19 mouse cellular contexts compared by ENCODE assay signal in the genomic region with DNA sequence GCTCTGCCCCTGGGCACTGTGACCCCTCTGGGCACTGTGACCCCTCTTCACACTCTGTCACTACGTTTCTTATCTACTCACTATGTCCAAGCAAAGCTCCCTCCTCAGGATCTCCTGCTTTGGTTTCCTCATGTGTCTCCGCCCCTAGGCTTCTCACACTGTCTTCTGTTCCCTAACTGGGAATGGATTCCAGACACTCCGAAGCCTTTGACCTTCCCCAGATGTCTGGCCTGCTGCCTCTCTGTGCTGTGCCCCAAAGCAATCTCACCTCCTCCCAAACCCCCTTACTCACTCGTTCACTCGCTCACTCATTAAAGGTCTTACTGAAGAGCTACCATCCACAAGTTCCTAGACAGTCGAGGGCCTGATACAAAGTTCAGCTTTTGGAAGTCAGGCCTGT. TPM values are rescaled to one million over a fixed set of nuclear protein-coding genes. Genes with fewer than 3 reads are reported as not detected.
DNase-seq lines count a peak whose midpoint lies in the region; ATAC-seq lines count a peak whose summit lies in the region.
"Had no signal": no experiment of that assay in that cellular context is flagged by ENCODE, and none has a peak within 500 bp of the region (broad histone marks: within the 10 kb centered on the region; RNA-seq: fewer than 3 reads in every experiment).

No protein-coding gene starts in this region.

- H3K27me3 ChIP-seq in heart, embryonic 13.5 days (replicated peaks), result 0 out of 2 replicates have a peak, but pooled peaks cover 4% of the 10 kb centered on the region
- no peaks in the 10 kb centered on the region for H3K27me3 ChIP-seq in midbrain, embryonic 13.5 days
- no peaks in the 10 kb centered on the region for H3K27me3 ChIP-seq in midbrain, embryonic 14.5 days (ENCODE audit: control insufficient read depth, insufficient read depth, low read length)
- H3K27me3 ChIP-seq in stomach, embryonic 16.5 days (ENCODE audit: control insufficient read depth, insufficient read depth, low read length), result no peaks in the 10 kb centered on the region

- H3K9me3 ChIP-seq in heart, embryonic 13.5 days, result no peaks in the 10 kb centered on the region
- H3K9me3 ChIP-seq in midbrain, embryonic 13.5 days, result no peaks in the 10 kb centered on the region
- no peaks in the 10 kb centered on the region for H3K9me3 ChIP-seq in midbrain, embryonic 14.5 days (ENCODE audit: control insufficient read depth, low read length)
- H3K9me3 ChIP-seq in stomach, embryonic 16.5 days (replicated peaks; ENCODE audit: control insufficient read depth, low read length), result no peaks in the 10 kb centered on the region

- no peak for DNase-seq in heart, postnatal 25 days (ENCODE audit: low spot score)
- no peak for DNase-seq in midbrain, embryonic 14.5 days
- DNase-seq in embryo, embryonic 9.5 days (ENCODE audit: extremely low spot score), result peak; percentile 49
- DNase-seq in gastrocnemius, adult 18-20 months (ENCODE audit: low spot score), result no peak
- DNase-seq: adrenal gland, adult 2 months; B cell, adult 2 months; cerebellum, adult 18-20 months; forebrain, postnatal 0 days; gastrocnemius, postnatal 14 days; kidney, adult 18-20 months; kidney, postnatal 4 days; lung, embryonic 14.5 days; retina, postnatal 1 day; thymus, postnatal 14 days had no signal

- H3K36me3 ChIP-seq in heart, embryonic 13.5 days, result no peaks in the 10 kb centered on the region
- H3K36me3 ChIP-seq in midbrain, embryonic 13.5 days, result no peaks in the 10 kb centered on the region
- no peaks in the 10 kb centered on the region for H3K36me3 ChIP-seq in midbrain, embryonic 14.5 days (ENCODE audit: control insufficient read depth, insufficient read depth, low read length)
- no peaks in the 10 kb centered on the region for H3K36me3 ChIP-seq in stomach, embryonic 16.5 days (ENCODE audit: control insufficient read depth, insufficient read depth, low read length)

- H3K27ac ChIP-seq in heart, embryonic 13.5 days (replicated peaks), result peak overlapping the region; percentile 42
- no peak overlapping the region for H3K27ac ChIP-seq in midbrain, embryonic 13.5 days
- no peak overlapping the region for H3K27ac ChIP-seq in midbrain, embryonic 14.5 days (replicated peaks; ENCODE audit: low read depth, low read length)
- H3K27ac ChIP-seq in stomach, embryonic 16.5 days (ENCODE audit: low read length), result no peak overlapping the region
- H3K27ac ChIP-seq: macrophage had no signal

- H3K4me3 ChIP-seq in heart, embryonic 13.5 days, result no peak overlapping the region
- H3K4me3 ChIP-seq in midbrain, embryonic 13.5 days (replicated peaks), result no peak overlapping the region
- no peak overlapping the region for H3K4me3 ChIP-seq in midbrain, embryonic 14.5 days (replicated peaks; ENCODE audit: low read depth, low read length)
- H3K4me3 ChIP-seq in stomach, embryonic 16.5 days (replicated peaks; ENCODE audit: low read length), result no peak overlapping the region

- H3K4me1 ChIP-seq in heart, embryonic 13.5 days, result peaks cover 33% of the 10 kb centered on the region
- H3K4me1 ChIP-seq in midbrain, embryonic 13.5 days (replicated peaks), result peaks cover 11% of the 10 kb centered on the region; the same call in 1 of the 2 replicates
- H3K4me1 ChIP-seq in midbrain, embryonic 14.5 days (ENCODE audit: control insufficient read depth, insufficient read depth, low read length), result peaks cover 4% of the 10 kb centered on the region; the same call in 1 of the 2 replicates
- peaks cover 14% of the 10 kb centered on the region for H3K4me1 ChIP-seq in stomach, embryonic 16.5 days (ENCODE audit: control insufficient read depth, insufficient read depth, low read length)

- H3K4me2 ChIP-seq in heart, embryonic 13.5 days, result no peak overlapping the region
- no peak overlapping the region for H3K4me2 ChIP-seq in midbrain, embryonic 13.5 days (replicated peaks)
- H3K4me2 ChIP-seq in midbrain, embryonic 14.5 days (ENCODE audit: low read length), result no peak overlapping the region
- H3K4me2 ChIP-seq in stomach, embryonic 16.5 days (ENCODE audit: low read depth, low read length), result no peak overlapping the region
- H3K4me2 ChIP-seq: liver, embryonic 11.5 days; lung, embryonic 14.5 days had no signal

- no peak for ATAC-seq in heart, embryonic 13.5 days (ENCODE audit: extremely low read depth, insufficient number of reproducible peaks, low FRiP score, low TSS enrichment)
- peak; percentile 34; the same call in 1 of the 2 replicates for ATAC-seq in midbrain, embryonic 13.5 days
- no peak for ATAC-seq in midbrain, embryonic 14.5 days (ENCODE audit: low FRiP score, low TSS enrichment)
- 0 out of 2 replicates have a peak, but pooled peaks have one; percentile 44 for ATAC-seq in stomach, embryonic 16.5 days (ENCODE audit: insufficient read depth, low FRiP score)
- ATAC-seq: forebrain, postnatal 0 days had no signal

- intact Hi-C loops in heart, postnatal 25 days (cut with DNase I), result no loop called here

- WGBS in heart, embryonic 13.5 days, result 34% methylated on average over 6 of the region's 6 CpGs
- WGBS in midbrain, embryonic 13.5 days, result 78% methylated on average over 6 of the region's 6 CpGs
- 79% methylated on average over 6 of the region's 6 CpGs for WGBS in midbrain, embryonic 14.5 days
- WGBS in stomach, embryonic 16.5 days, result 47% methylated on average over 6 of the region's 6 CpGs

- no peak overlapping the region for H3K9ac ChIP-seq in heart, embryonic 13.5 days
- no peak overlapping the region for H3K9ac ChIP-seq in midbrain, embryonic 13.5 days (replicated peaks)
- no peak overlapping the region for H3K9ac ChIP-seq in midbrain, embryonic 14.5 days (replicated peaks; ENCODE audit: low read length)
- no peak overlapping the region for H3K9ac ChIP-seq in stomach, embryonic 16.5 days (ENCODE audit: low read length)
- H3K9ac ChIP-seq: forebrain, postnatal 0 days; lung, embryonic 14.5 days had no signal

RNA-seq across cellular contexts. Expression of a gene that starts 16.8 kb away (rescaled TPM):
- 18.9 and 21.1 TPM in 2 replicates for polyA plus RNA-seq in heart, embryonic 13.5 days (2015; fragmentation: Nextera tagmentation; extraction: Ambion mirVana)
- 10 to 100 TPM; 21.4 to 24.4 TPM for total RNA-seq in heart, postnatal 25 days (2021)
- 31.4 and 33.4 TPM in 2 replicates for polyA plus RNA-seq in midbrain, embryonic 13.5 days (2015; fragmentation: Nextera tagmentation; extraction: Ambion mirVana)
- 31.6 and 41.1 TPM in 2 replicates for polyA plus RNA-seq in midbrain, embryonic 14.5 days (2014; fragmentation: Nextera tagmentation; extraction: Ambion mirVana)
- polyA plus RNA-seq in stomach, embryonic 16.5 days (2015; fragmentation: Nextera tagmentation; extraction: Ambion mirVana), result 20.1 and 25.9 TPM in 2 replicates
- total RNA-seq in gastrocnemius, adult 18-20 months (2021), result 1 to 10 TPM; 7.2 to 9.0 TPM

Comparison
In these comparisons a context has a peak if more than half of its experiments do, and no peak if none do; other contexts are left out.
1. ATAC-seq: peak in midbrain, embryonic 13.5 days (single experiment) and stomach, embryonic 16.5 days (single experiment); none in heart, embryonic 13.5 days (single experiment) and midbrain, embryonic 14.5 days (single experiment).